Mouse (Mus musculus): Measurements from ENCODE around the gene Gm973.

- no peak for TF ChIP-seq CTCF (IDR thresholded peaks at IDR 0.05; ENCODE audit: extremely low read depth, insufficient read length, insufficient replicate concordance, low read depth, low read length)
- no peak for TF ChIP-seq POLR2A (IDR thresholded peaks at IDR 0.05; ENCODE audit: low read depth, low read length)
These were observed 152.8 kb downstream of the Gm973 start for GRCm38 (mm10) chr1:59668871-59669270.

Measured in small intestine, adult 2 months (tissue).